Mouse (Mus musculus) left cerebral cortex, adult 6 months (tissue): ENCODE data around the gene Polr2l. TPM values are rescaled to one million over a fixed set of nuclear protein-coding genes. Genes with fewer than 3 reads are reported as not detected.

ENCODE experiments used
- long read RNA-seq, 2 experiments: library from polyadenylated mRNA; unstranded; transcript quantifications; one replicate each; pipeline ENCODE4 v2.0.0; 2019 to 2020
- polyA plus RNA-seq: library from polyadenylated mRNA; unstranded; fragments of <200 nt; fragmentation: Nextera tagmentation; gene quantifications from 2 replicates; pipeline ENCODE4 v1.2.3, GENCODE M21; 2021

Polr2l gene
- 81.1 and 93.5 TPM in 2 replicates for polyA plus RNA-seq
- long read RNA-seq, experiment 1, transcript Polr2l-201 (2 exons, 1,650 nt): major isoform, 32 of 34 reads
- long read RNA-seq, experiment 1, partial matches to known transcripts: 0 of 34 reads
- long read RNA-seq, experiment 1, other reads (novel, unspliced or antisense): 2 of 34 reads
- long read RNA-seq, experiment 2, transcript Polr2l-201 (2 exons, 1,650 nt): major isoform, 150 of 160 reads
- long read RNA-seq, experiment 2, partial matches to known transcripts: 1 of 160 reads
- long read RNA-seq, experiment 2, other reads (novel, unspliced or antisense): 9 of 160 reads

DNA sequence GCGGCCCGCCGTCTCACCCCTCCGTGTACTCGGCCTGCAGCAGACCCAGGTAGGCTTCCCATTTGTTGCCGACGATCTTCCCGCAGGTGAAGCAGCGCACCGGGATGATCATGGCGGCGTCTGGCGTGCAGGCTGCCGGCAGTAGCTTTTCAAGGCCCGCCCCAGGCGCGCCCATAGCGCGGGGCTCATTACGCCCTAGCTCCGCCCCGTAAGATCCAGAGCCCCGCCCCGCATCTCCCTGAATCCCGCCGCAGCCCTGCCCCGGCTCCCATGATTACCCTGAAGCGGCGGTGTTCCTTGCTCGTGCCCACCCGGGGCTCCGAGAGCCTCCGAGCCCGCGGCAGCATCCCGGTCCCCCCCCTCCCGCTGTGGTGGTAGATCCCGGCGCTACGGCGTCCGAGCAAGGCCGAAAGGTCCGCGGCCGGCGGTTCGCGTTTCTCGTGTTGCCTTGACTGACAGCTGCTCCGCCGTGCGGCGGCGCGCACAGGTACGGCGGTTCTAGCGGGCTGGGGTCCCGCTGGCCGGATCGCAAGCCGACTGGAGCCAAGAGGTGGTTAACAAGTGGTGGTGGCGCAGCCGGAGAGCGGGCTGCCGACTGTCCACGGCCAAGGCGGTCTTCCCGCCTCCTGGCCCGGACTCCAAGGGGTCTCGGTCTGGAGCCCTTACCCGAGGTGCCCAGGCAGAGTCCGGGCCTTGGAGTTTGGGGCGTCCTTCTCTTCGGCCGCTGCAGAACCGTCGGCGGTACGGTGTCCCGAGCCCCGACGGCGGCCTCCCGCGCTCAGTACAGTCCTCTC, at the start of gene Polr2l, which contains the start of gene Tspan4:
Polr2l (minus strand) TSS at position 122 of the 794 bp plus-strand sequence.
Tspan4 (plus strand) TSS at position 230 of the 794 bp plus-strand sequence.

DNA sequence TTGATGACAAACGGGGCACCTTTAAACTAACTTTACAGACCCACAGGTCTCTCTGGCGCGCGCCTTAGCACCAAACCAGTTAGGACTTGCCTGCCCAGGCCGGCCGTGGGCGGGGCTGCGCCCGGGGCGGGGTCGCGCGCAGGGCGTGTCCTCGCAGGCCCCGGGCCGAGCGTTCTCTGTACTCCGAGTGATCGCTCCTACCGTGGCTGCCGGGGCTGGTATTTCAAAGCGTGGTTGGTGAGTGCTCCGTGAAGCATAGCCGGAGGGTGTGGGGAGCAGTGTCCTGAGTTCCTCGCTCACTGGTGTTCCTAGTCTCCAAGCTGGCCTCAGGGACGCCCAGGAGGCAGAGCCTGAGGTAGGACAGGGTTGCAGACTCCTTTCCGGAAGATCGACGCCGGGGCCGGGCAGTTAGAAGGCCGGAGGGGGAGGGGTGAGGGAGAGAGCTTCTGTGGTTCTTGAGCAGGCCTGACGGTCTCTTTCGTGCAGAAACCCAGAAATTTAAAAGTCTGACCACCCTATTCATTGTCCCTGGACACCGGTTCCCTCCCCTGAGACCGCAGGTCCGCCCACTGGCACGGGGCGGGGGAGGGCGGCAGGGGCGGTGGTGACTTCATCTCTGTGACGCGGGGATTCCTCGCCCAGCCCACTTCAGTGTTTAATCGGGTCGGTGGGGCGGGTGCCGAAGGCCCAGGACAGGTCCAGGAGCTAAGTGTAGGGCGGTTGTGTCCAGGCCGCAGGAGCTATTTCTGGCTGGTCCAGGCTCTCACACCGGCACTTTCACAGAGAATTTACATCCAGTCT, 7.5 kb downstream of the Polr2l start, which contains the start of gene Cd151:
Cd151 (plus strand) TSS at position 163 of the 801 bp plus-strand sequence.

DNA sequence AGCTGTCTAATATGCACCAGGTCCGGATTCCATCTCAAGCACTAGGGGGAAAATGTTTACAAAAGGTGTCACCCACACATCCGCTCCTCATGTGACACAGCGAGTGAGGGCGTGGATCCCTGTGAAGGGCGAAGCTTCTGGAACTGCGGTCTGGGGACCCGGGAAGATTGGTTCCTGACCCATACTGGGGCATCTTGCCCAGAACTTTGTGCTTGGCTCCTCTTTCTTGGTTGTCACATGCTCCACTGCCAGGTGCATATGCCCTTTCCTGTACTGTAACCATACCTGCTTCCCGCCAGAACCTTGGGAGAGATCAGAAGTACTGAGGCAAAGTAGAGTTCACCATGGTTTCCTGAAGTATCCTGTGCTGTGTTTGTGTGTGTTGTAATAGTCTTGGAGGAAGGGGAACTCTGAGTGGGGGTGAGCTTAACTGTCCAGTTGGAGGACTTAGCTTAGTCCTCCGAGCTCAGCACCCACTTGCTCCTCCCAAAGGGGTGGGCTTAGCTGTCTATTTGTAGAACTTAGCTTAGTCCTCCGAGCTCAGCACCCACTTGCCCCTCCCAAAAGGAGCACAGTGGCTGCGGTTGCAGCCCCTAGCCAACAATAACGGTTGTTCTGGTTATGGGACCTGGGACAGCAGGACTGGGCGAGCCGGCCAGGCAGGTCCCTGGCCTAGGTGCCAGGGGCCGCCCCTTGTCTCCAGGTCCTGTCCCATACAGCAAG, 14.4 kb downstream of the Polr2l start, which contains the start of gene Cracr2b:
Cracr2b (plus strand) TSS at position 704 of the 723 bp plus-strand sequence.

DNA sequence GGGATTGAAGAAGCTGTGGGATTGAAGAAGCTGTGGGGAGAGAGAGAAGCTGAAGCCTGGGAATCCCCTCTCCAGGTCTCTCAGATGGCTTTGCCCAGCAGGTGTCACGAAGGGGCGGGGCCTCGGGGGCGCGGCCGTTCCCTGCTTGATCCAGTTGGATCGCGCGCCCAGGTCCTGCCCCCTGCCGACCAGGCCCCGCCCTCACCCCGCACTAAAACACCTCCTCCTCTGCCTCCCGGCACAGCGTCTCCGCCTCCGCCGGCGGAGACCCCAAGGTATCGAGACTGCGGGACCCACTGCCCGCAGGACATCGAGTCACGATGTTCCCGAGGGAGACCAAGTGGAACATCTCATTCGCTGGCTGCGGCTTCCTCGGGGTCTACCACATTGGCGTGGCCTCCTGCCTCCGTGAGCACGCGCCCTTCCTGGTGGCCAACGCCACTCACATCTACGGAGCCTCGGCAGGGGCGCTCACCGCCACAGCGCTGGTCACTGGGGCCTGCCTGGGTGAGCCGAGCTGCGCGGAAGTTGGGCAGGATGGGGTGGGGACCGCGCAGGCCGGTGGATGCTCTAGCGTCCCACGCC, 19.9 kb downstream of the Polr2l start, which contains the start of gene Pnpla2:
Pnpla2 (plus strand) TSS at position 232 of the 585 bp plus-strand sequence.

DNA sequence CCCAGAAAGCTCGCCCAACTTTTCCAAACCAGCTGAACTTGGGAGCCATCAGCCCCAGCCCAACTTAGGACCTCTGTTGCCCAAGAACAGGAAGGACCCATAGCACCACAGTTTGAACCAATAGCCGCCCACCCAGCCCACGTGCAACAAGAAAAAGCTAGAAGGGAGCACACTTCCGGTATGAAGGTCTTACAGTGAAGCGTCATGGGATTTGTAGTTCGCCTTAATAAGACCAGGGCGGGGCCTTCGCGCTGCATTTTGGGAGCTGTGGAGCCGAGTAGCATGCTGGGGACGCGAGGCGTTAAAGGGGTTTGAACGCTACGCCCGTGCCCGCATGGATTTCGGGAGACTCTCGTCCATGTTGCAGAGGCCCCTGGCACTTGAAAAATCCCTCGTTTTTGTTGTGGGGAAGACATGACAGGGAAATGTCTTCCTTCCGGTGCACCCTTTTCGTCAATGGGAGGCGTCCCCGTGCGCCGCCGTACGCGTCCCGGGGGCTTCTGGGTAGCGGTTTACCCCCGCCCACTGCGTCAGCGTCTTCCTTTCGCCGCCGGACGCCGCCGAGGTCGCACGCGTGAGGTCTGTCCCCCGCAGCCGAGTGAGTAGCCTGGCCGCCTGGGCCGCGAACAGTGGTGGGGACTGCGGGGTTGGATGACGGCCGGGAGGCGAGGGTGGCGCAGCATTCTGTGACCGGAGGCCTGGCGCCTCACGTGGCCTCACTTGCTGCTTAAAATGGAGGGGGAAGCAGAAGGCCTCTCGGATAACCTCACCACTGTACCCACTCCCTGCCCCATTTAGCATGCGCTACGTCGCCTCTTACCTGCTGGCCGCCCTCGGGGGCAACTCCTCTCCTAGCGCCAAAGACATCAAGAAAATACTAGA, 27.6 kb downstream of the Polr2l start, which contains the start of gene Rplp2:
Rplp2 (plus strand) TSS at position 261 of the 882 bp plus-strand sequence.

DNA sequence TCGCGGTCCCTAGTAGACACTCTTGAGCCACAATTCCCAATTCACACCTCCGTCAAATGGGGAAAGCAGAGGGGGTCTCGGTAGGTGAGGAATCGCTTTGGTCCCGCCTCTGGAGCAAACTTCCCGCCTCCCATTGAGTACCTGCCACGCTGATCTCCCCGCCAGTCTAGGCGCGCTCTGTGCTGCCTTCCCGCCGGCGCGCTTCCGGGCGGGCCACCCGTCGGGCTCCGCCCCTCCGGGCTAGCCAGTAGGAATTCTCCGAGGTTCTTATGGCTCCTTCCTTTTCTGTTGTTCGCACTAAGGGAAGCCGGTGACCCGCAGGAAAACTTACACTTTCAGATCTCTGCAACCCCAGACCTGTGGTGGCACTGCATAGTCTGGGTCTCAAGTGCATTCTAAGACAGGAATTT, 31.1 kb downstream of the Polr2l start, which contains the start of gene Pidd1:
Pidd1 (minus strand) TSS at position 198 of the 410 bp plus-strand sequence.

DNA sequence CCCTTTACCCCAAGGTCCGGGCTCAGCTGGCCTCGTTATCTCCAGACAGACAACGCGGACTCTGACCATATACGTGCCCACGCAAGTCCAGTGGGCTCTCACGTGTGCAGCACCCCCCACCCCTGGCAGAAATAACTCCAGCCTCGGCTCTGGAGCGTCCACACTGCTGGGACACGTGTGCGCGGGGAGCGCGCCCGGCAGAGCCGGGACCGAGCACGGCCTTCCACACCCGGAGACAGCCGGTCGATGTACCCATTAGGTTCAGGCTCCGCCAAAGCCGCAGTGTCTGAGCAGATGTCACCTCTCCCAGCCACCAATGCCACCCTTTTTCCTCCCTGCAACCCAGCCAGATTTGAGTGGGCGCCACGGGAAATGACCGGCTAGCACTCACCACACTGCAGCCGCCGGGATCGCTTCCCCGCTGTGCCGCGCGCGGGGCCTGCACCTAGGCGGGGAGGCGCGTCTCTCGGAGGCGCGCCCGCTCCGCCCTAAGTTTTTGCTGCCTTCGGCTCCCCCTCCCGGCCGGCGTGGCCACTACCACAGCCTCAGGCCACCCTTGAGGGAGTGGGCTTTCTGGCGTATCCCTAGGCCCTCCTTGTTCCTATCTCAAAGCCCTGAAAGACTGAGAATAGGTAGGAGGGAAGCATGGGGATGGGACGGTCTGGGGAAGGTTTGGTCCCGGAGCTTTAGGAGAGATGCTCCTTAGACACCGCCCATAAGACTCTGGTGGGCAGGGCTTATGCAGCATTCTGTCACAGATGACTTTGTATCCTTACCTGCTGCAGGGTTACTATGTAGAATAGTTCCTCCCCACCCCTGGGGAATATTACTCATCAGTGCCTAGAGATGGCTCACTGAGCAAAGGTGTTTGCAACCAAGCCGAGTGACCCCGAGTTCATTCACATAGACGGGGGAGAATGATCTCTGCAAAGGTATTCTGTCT, 37.5 kb downstream of the Polr2l start, which contains the start of gene Slc25a22:
Slc25a22 (minus strand) TSS at position 715 of the 943 bp plus-strand sequence.

DNA sequence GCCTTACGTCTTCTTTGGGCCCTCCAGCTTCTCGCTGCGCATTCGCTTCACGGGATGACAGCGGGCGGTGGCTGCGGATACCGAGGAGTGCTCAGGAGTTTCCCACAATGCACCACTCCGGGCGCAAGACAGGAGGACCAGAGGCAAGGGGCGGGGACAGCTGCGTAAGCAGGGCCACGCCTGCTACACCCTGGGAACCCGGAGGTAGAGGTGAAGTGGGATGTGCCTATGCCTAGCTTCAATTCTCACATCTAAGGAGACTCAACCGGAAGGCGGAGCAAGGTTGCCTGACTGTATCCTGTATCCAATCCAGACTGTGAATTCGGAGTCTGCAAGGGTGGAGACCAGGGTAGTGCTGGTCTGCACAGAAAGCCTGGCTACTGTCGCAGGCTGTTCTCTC, 45.6 kb downstream of the Polr2l start, which contains the start of gene Cend1:
Cend1 (minus strand) TSS at position 182 of the 400 bp plus-strand sequence.

Other genes starting within 250 kb of the Polr2l start
- gene Phrf1, start 246.3 kb downstream of the Polr2l start, polyA plus RNA-seq: 17.9 and 20.5 TPM in 2 replicates
- gene Irf7, start 208.7 kb downstream of the Polr2l start, polyA plus RNA-seq: 2.1 and 4.0 TPM in 2 replicates
- gene Cdhr5, start 198.3 kb downstream of the Polr2l start, polyA plus RNA-seq: not detected in 2 replicates
- gene Sct, start 196.0 kb downstream of the Polr2l start, polyA plus RNA-seq: 0.45 and 0.78 TPM in 2 replicates
- gene Drd4, start 183.1 kb downstream of the Polr2l start, polyA plus RNA-seq: 0.55 and 0.61 TPM in 2 replicates
- gene Deaf1, start 147.4 kb downstream of the Polr2l start, polyA plus RNA-seq: 54.9 and 58.5 TPM in 2 replicates
- 33.0 and 33.7 TPM in 2 replicates for gene Tmem80, start 147.4 kb downstream of the Polr2l start, polyA plus RNA-seq
- gene Eps8l2, start 136.3 kb downstream of the Polr2l start, polyA plus RNA-seq: 3.2 and 5.2 TPM in 2 replicates
- gene Taldo1, start 82.9 kb downstream of the Polr2l start, polyA plus RNA-seq: 241 and 260 TPM in 2 replicates
- gene Gatd1, start 61.0 kb downstream of the Polr2l start, polyA plus RNA-seq: 38.8 and 54.8 TPM in 2 replicates
- gene Cend1, start 45.6 kb downstream of the Polr2l start, polyA plus RNA-seq: 211 and 240 TPM in 2 replicates
- gene Slc25a22, start 37.2 kb downstream of the Polr2l start, polyA plus RNA-seq: 82.6 and 134 TPM in 2 replicates
- 0.28 and 0.41 TPM in 2 replicates for gene Pidd1, start 31.1 kb downstream of the Polr2l start, polyA plus RNA-seq
- gene Rplp2, start 27.8 kb downstream of the Polr2l start, polyA plus RNA-seq: 2,138 and 2,186 TPM in 2 replicates
- 14.2 and 16.1 TPM in 2 replicates for gene Pnpla2, start 19.9 kb downstream of the Polr2l start, polyA plus RNA-seq
- gene Cracr2b, start 14.0 kb downstream of the Polr2l start, polyA plus RNA-seq: 3.8 and 5.6 TPM in 2 replicates
- 19.9 and 43.0 TPM in 2 replicates for gene Cd151, start 7.7 kb downstream of the Polr2l start, polyA plus RNA-seq
- gene Tspan4, start 108 bp upstream of the Polr2l start, polyA plus RNA-seq: 24.3 and 26.7 TPM in 2 replicates
- gene Chid1, start 64.7 kb upstream of the Polr2l start, polyA plus RNA-seq: 50.6 and 67.4 TPM in 2 replicates
- gene Ap2a2, start 87.0 kb upstream of the Polr2l start, polyA plus RNA-seq: 81.2 and 127 TPM in 2 replicates
- not detected in 2 replicates for gene Muc6, start 180.2 kb upstream of the Polr2l start, polyA plus RNA-seq
- not detected in 2 replicates for gene Muc2, start 215.2 kb upstream of the Polr2l start, polyA plus RNA-seq